Mouse (Mus musculus): Measurements from ENCODE around the gene Hopx.

DNA sequence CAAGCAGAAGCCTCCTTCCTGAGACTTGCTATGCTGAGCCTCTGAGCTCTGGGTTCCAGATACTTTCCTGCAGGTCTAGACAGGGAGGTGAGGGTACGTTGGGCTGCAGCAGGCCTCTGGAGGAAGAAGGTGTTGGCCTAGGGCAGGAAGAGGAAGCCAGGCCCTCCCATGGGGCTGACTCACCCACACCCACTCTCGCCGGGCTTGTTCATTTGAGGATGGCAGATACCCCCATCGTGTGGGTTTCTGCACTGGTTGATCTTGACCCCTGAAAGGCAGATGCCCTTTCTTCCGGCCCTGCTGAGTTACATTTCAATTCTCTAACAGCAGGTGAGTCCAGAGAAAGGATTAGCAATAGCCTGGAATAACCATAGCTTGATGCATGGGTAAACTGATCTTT lies 22.4 kb downstream of the Hopx start:
- no peak for TF ChIP-seq CTCF (IDR thresholded peaks at IDR 0.05; ENCODE audit: extremely low read depth, insufficient read depth, low read length)
- TF ChIP-seq POLR2A (IDR thresholded peaks at IDR 0.05; ENCODE audit: extremely low read depth, insufficient read depth, low read length), result no peak

All from cortical plate, adult 2 months (tissue).